Mouse (Mus musculus) neural tube, embryonic 10.5 days (tissue): ENCODE data around the gene 3110040N11Rik.

Experiments
- DNase-seq: peaks from one replicate; pipeline ENCODE4 v3.0.0-alpha.2; 2017; ENCODE audit warnings: low spot score; ENCODE audit errors: extremely low spot score

Gene 3110040N11Rik

GRCm38 (mm10) chr7:81738720-81739385, 50.4 kb downstream of the 3110040N11Rik start:
- DNase-seq, result no peak

- no peak for DNase-seq
Measured at GRCm38 (mm10) chr7:81735300-81736048, 53.8 kb downstream of the 3110040N11Rik start.

- DNase-seq, result no peak
Measured at GRCm38 (mm10) chr7:81732183-81733089, 56.8 kb downstream of the 3110040N11Rik start.
